Mouse (Mus musculus): ENCODE results near the gene Unc5a. TPM values are rescaled to one million over a fixed set of nuclear protein-coding genes. Genes with fewer than 3 reads are reported as not detected.
A peak's percentile ranks its signal among the peaks of the same experiment; 100 is the strongest.

The Unc5a gene
- total RNA-seq, 2 experiments from 2014 or later = 110 to 116 TPM

DNA sequence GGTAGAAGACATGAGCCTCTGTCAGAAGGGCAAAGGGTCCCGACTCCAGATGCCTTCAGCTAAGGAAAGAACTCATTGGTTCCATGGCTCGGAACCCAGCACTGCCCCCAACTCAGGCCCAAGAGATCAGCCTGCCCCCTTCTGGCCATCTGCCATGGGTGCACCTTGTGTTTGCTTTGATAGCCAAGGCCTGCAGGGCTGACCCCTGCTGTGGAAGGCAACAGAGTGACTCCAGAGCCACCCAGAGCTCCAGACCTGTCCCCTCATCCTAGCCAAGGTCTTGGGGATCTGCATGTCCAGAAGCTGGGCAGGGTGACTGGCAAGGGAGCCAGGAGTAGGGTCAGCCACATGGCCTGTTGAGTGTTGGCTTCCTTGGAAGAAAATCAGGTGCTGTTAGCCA is 34.4 kb downstream of the Unc5a start:
- intact Hi-C loops (cut with DNase I) = no loop called here
- peak; percentile 37 for TF ChIP-seq CTCF (IDR thresholded peaks at IDR 0.05)
- no peak for DNase-seq (ENCODE audit: extremely low spot score in 1 of 2, low spot score in 2 of 2)
- Histone ChIP-seq H3K4me3 (no peak overlapping the region), H3K27ac (no peak overlapping the region)

GRCm38 (mm10) chr13:54987405-54987804 is 38.2 kb downstream of the Unc5a start:
- Histone ChIP-seq H3K4me3 (no peak overlapping the region), H3K27ac (no peak overlapping the region)
- no peak for TF ChIP-seq CTCF (IDR thresholded peaks at IDR 0.05)
- intact Hi-C loops (cut with DNase I) = no loop called here
- DNase-seq (ENCODE audit: extremely low spot score in 1 of 2, low spot score in 2 of 2) = no peak

DNA sequence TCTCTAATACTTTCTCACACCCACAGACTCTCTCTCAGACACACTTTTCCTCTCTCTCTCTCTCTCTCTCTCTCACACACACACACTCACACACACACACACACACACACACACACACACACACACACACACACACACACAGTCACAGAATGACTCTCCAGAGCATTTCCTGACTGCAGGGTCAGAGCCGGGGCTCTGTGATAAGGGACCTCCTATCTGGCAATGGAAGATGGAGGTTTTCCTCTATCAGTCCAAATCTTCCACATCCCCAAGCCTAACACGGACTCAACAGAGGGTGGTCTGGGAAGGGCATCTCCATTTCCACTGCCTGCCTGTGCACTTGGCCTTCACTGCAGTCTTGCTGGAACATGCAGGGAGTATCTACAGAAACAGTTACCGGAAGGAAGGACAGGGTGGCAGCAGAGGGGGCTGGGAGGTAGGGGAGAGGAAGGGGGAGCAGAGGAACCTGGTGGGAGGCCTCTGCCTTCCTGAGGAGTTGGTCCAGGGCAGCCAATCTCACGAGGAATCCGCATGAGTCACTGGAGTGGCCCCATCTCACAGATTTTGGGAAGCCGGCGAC is 39.1 kb downstream of the Unc5a start:
- DNase-seq (ENCODE audit: extremely low spot score in 1 of 2, low spot score in 2 of 2) = no peak
- intact Hi-C loops (cut with DNase I) = no loop called here
- Histone ChIP-seq H3K4me3 (no peak overlapping the region), H3K27ac (no peak overlapping the region)
- no peak for TF ChIP-seq CTCF (IDR thresholded peaks at IDR 0.05)

GRCm38 (mm10) chr13:54992215-54992614 is 43.0 kb downstream of the Unc5a start:
- no peak for TF ChIP-seq CTCF (IDR thresholded peaks at IDR 0.05)
- H3K27ac ChIP-seq = no peak overlapping the region
- DNase-seq (ENCODE audit: extremely low spot score in 1 of 2, low spot score in 2 of 2) = no peak
- intact Hi-C loops (cut with DNase I) = no loop called here
- H3K4me3 ChIP-seq = no peak overlapping the region

DNA sequence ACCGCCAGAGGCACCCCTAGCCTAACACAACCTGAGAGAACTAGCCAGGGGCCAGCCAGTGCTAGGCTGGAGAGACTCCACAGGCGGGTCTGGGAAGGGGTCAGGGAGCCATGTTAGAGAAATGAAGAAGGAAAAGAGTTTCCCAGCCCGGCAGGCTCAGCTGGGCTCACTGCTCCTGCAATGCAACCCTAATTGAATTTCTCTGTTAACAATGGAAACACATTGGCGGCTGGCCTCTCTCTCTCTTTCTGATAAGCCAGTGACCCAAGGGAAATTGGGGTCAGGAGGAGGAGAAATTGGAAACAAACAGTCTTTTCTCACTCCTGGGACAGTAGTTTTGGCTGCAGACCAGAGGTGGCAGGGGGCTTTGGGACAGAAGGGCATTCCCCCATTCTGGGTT is 45.4 kb downstream of the Unc5a start:
- intact Hi-C loops (cut with DNase I) = no loop called here
- TF ChIP-seq CTCF (IDR thresholded peaks at IDR 0.05) = no peak
- no peak for DNase-seq (ENCODE audit: extremely low spot score in 1 of 2, low spot score in 2 of 2)
- Histone ChIP-seq H3K4me3 (no peak overlapping the region), H3K27ac (no peak overlapping the region)

- H3K4me3 ChIP-seq = no peak overlapping the region
- TF ChIP-seq CTCF (IDR thresholded peaks at IDR 0.05) = no peak
- intact Hi-C loops (cut with DNase I) = no loop called here
- no peak overlapping the region for H3K27ac ChIP-seq
- DNase-seq (ENCODE audit: extremely low spot score in 1 of 2, low spot score in 2 of 2) = no peak
Observed at GRCm38 (mm10) chr13:54995161-54995560, 46.0 kb downstream of the Unc5a start.

- Histone ChIP-seq H3K4me3 (no peak overlapping the region), H3K27ac (no peak overlapping the region)
- TF ChIP-seq CTCF (IDR thresholded peaks at IDR 0.05) = no peak
- DNase-seq (ENCODE audit: extremely low spot score in 1 of 2, low spot score in 2 of 2) = no peak
- intact Hi-C loops (cut with DNase I) = no loop called here
Observed at GRCm38 (mm10) chr13:54997568-54997967, 48.4 kb downstream of the Unc5a start.

DNA sequence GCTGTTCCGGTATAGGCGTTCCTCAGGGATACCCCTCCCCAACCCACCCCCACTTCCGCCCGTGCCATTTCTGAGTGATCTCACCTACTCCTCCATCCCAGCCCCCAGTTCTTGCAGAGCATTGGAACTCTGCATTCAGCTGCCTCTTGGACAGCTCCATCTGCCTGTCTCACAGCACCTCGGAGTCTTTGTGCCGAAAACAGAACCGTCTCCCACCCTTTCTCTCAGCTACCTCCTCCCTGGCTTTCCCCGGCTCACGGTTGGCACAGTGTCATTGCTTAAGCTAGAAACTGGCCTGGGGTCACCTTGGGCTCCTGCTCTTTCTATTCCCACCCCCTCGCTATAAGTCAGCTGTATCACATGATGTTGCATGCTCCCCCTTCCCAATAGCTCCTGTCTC is 51.2 kb downstream of the Unc5a start:
- no peak; the same call in 1 of the 2 replicates for TF ChIP-seq CTCF (IDR thresholded peaks at IDR 0.05)
- Histone ChIP-seq H3K4me3 (no peak overlapping the region), H3K27ac (peak overlapping the region; percentile 64; the same call in 1 of the 2 replicates)
- peak; percentile 36 to 60 for DNase-seq (ENCODE audit: extremely low spot score in 1 of 2, low spot score in 2 of 2)
- intact Hi-C loops (cut with DNase I) = loop anchor here (2.0 to 5.0 kb wide), 3 partner anchors 42 to 203 kb away; no protein-coding TSS in a partner anchor

- no peak overlapping the region for H3K4me3 ChIP-seq
- DNase-seq (ENCODE audit: extremely low spot score in 1 of 2, low spot score in 2 of 2) = peak in 1 of 2 experiments; percentile 43
- intact Hi-C loops (cut with DNase I) = loop anchor here (5.0 kb wide), 1 partner anchor 205 kb away; no protein-coding TSS in a partner anchor
- no peak for TF ChIP-seq CTCF (IDR thresholded peaks at IDR 0.05)
- no peak overlapping the region for H3K27ac ChIP-seq
Observed at GRCm38 (mm10) chr13:55002090-55002489, 52.9 kb downstream of the Unc5a start.

DNA sequence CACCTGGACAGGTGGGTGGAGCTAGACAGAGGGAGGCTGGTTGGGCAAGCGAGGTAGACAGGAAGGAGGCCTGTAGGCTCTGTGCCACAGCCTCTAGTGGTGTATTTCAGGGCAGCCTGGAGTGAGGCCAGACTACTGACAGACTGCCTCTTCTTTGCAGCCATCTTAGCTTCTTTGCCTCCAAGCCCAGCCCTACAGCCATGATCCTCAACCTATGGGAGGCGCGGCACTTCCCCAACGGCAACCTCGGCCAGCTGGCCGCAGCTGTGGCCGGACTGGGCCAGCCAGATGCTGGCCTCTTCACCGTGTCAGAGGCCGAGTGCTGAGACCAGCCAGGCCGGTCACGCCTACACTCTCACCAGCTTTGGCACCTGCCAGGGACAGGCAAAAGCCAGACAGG is 55.4 kb downstream of the Unc5a start:
- intact Hi-C loops (cut with DNase I) = loop anchor here (5.0 kb wide), 1 partner anchor 207 kb away; no protein-coding TSS in a partner anchor
- Histone ChIP-seq H3K4me3 (no peak overlapping the region), H3K27ac (no peak overlapping the region)
- no peak for DNase-seq (ENCODE audit: extremely low spot score in 1 of 2, low spot score in 2 of 2)
- no peak; the same call in none of the 2 replicates for TF ChIP-seq CTCF (IDR thresholded peaks at IDR 0.05)

DNA sequence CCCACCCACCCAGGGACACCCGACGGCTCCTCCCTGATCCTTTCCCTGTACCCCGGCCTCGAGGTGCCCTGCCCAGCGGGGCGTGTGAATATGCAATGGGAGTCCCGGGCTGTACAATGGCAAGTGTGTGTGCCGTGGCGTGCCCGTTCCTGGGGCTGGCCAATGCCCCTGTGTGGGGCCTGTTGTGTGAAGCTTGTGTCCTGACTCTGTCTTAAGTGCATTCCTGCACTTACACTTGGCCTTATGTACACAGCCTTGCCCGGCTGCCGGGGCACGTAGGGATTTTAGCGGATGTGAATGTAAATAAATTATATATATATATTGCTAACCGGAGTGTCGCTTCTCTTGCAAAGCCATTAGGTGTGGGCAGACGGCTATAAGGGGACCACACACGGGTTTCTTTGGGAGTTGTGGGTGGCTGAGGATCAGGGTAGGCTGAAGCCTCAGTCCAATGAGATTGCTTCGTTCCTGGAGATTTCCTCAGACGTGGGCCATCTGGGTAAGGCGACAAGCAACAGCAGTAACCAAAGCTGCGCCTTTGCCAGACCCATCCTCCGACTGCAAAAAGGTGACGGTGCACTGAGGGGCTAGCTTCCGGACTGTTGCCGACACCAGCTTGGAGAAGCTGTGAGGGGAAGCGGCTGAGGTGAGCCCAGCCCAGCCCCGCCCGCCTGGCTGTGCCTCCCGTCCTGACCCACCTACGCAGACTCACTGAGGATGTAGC is 56.6 kb downstream of the Unc5a start:
- Histone ChIP-seq H3K27ac (no peak overlapping the region), H3K4me3 (no peak overlapping the region)
- no peak for TF ChIP-seq CTCF (IDR thresholded peaks at IDR 0.05)
- intact Hi-C loops (cut with DNase I) = no loop called here
- DNase-seq (ENCODE audit: extremely low spot score in 1 of 2, low spot score in 2 of 2) = peak in 1 of 2 experiments; percentile 59

DNA sequence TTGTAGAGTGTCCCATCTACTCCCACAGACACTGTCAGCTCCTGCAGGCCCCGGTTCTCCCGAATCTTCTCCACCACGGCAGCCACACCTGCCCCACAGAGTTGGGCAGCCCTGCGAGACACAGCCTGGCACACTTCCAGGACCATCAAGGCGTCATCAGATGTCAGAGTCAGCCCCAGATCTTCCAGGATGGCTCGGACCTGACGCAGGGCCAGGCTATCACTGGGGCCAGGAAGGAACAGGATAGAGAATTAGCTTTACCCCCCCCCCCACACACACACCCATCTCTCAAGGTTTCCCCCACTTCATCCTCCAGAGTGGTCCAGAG is 57.2 kb downstream of the Unc5a start:
- TF ChIP-seq CTCF (IDR thresholded peaks at IDR 0.05) = no peak
- intact Hi-C loops (cut with DNase I) = no loop called here
- Histone ChIP-seq H3K27ac (no peak overlapping the region), H3K4me3 (no peak overlapping the region)
- no peak for DNase-seq (ENCODE audit: extremely low spot score in 1 of 2, low spot score in 2 of 2)

DNA sequence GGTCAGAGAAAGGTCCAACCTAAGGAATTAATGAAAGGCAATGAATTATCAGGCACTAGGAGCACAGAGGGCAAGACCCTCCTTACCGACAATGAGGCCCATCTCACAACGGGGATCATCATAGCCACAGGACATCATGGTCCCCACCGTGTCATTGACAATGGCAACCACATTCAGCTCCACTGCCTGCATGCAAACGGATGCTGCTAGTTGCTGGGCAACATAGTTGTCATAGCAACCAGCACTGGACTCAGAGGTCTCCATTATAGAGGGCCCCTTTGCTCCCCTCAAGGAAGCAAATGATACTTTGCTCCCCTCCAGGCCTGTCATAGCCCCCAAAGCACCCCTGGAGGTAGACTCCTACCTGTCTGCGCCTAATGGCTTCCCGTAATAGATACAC is 59.4 kb downstream of the Unc5a start:
- TF ChIP-seq CTCF (IDR thresholded peaks at IDR 0.05) = no peak
- no peak for DNase-seq (ENCODE audit: extremely low spot score in 1 of 2, low spot score in 2 of 2)
- no peak overlapping the region for H3K4me3 ChIP-seq
- intact Hi-C loops (cut with DNase I) = no loop called here
- no peak overlapping the region for H3K27ac ChIP-seq

Data from left cerebral cortex, adult 2 months (tissue).